Mouse (Mus musculus) forebrain, postnatal 0 days (tissue): ENCODE measurements around the gene Ssc5d. TPM values are rescaled to one million over a fixed set of nuclear protein-coding genes. Genes with fewer than 3 reads are reported as not detected.

Source experiments
- ATAC-seq: fragments of 200-750 bp; cut with Nextera tagmentation; 2 replicates; pipeline ENCODE4 v1.8.0; 2017; ENCODE audit warnings: mild to moderate bottlenecking, moderate library complexity
- DNase-seq: peaks from one replicate; pipeline ENCODE4 v3.0.0-alpha.2; 2015
- H3K27ac ChIP-seq: fragments of 300-500 bp; sonication (generic); 2 replicates; pipeline ENCODE4 v1.5.1; 2014; ENCODE audit warnings: low read depth, mild to moderate bottlenecking, antibody characterized with exemption, low read length, moderate library complexity, mixed read lengths
- H3K27me3 ChIP-seq: fragments of 300-500 bp; sonication (generic); 2 replicates; pipeline ENCODE4 v1.6.1; 2014; ENCODE audit warnings: mild to moderate bottlenecking, low read length, mixed read lengths; ENCODE audit not compliant: insufficient read depth
- H3K36me3 ChIP-seq: fragments of 300-500 bp; sonication (generic); 2 replicates; pipeline ENCODE4 v1.6.1; 2014; ENCODE audit warnings: mild to moderate bottlenecking, moderate library complexity; ENCODE audit not compliant: insufficient read depth
- H3K4me1 ChIP-seq: fragments of 300-500 bp; sonication (generic); 2 replicates; pipeline ENCODE4 v1.6.1; 2014; ENCODE audit warnings: antibody characterized with exemption; ENCODE audit not compliant: insufficient read depth
- H3K4me2 ChIP-seq: fragments of 300-500 bp; sonication (generic); 2 replicates; pipeline ENCODE4 v1.6.1; 2014; ENCODE audit warnings: low read depth, mild to moderate bottlenecking, moderate library complexity
- H3K4me3 ChIP-seq: fragments of 300-500 bp; sonication (generic); 2 replicates; pipeline ENCODE4 v1.5.1; 2014; ENCODE audit warnings: low read depth, low read length, mixed read lengths
- H3K9ac ChIP-seq: fragments of 300-500 bp; sonication (generic); 2 replicates; pipeline ENCODE4 v1.6.1; 2014; ENCODE audit warnings: mild to moderate bottlenecking
- H3K9me3 ChIP-seq: fragments of 300-500 bp; sonication (generic); 2 replicates; pipeline ENCODE4 v1.6.1; 2016; ENCODE audit warnings: low read length
- CTCF ChIP-seq: sonication (generic); IDR thresholded peaks from 2 replicates; pipeline ENCODE4 v1.5.1; 2016; ENCODE audit warnings: antibody characterized with exemption, control low read depth, low read depth
- WGBS: fragments of 180-500 bp; shearing (Covaris S2); extraction: QIAGEN DNeasy Blood & Tissue Kit; methylation state at CpG from one replicate; pipeline ENCODE4 v1.1.7; 2014; 5-methylcytosine and 5-hydroxymethylcytosine counted together
- polyA plus RNA-seq: library from polyadenylated mRNA; unstranded; fragments of >200 nt; fragmentation: Nextera tagmentation; extraction: Ambion mirVana; gene quantifications from 2 replicates; pipeline ENCODE4 v1.2.1, GENCODE M21; 2015
- total RNA-seq: library from RNA; depleted of rRNA; stranded (reverse); fragments of >200 nt; gene quantifications from 2 replicates; pipeline ENCODE4 v1.2.3, GENCODE M21; 2014; rRNA removed

Ssc5d gene
- total and polyA plus RNA-seq, 2 experiments from 2014 or later = 0.51 to 1.7 TPM

DNA sequence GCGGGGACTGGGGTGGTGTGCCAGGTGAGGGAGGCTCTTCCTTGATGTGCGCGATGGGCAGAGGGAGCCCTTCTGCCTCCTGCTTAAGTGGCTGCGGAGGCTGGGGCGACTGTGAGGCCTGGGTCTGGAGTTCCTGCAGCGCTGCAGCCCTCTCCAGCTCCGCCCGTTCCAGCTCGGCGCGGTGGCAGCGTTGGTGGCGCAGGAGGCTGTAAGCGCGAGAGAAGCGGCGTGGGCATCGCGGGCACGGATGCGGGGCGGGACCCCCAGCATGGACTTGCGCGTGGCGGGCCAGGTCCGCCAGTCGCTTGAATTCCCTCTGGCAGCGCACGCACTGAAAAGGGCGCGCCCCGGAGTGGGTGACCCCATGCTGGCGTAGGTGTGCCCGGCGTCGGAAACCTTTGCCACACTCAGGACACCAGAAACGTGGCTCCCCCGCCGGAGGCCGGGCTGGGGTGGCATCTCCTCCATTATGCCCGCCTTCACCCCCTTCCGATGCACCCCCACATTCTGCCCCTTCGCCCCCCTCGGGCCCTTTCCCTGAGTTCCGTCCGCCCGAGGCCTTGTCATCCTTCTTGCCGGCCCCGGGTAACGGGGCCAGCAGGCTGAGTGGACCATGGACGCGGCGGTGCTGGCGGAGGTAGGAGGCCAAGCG lies 67.9 kb downstream of the Ssc5d start:
- H3K4me2 ChIP-seq = peak overlapping the region; percentile 52; the same call in 1 of the 2 replicates
- H3K27me3 ChIP-seq = no peaks in the 10 kb centered on the region
- H3K27ac ChIP-seq = no peak overlapping the region
- H3K9me3 ChIP-seq = no peaks in the 10 kb centered on the region
- no peak for TF ChIP-seq CTCF
- peaks cover 16% of the 10 kb centered on the region; the same call in 1 of the 2 replicates for H3K4me1 ChIP-seq
- no peak overlapping the region for H3K9ac ChIP-seq
- 54% methylated on average over 55 of the region's 55 CpGs for WGBS
- H3K36me3 ChIP-seq = peaks cover 20% of the 10 kb centered on the region
- DNase-seq (no peak), ATAC-seq (no peak)
- no peak overlapping the region for H3K4me3 ChIP-seq

DNA sequence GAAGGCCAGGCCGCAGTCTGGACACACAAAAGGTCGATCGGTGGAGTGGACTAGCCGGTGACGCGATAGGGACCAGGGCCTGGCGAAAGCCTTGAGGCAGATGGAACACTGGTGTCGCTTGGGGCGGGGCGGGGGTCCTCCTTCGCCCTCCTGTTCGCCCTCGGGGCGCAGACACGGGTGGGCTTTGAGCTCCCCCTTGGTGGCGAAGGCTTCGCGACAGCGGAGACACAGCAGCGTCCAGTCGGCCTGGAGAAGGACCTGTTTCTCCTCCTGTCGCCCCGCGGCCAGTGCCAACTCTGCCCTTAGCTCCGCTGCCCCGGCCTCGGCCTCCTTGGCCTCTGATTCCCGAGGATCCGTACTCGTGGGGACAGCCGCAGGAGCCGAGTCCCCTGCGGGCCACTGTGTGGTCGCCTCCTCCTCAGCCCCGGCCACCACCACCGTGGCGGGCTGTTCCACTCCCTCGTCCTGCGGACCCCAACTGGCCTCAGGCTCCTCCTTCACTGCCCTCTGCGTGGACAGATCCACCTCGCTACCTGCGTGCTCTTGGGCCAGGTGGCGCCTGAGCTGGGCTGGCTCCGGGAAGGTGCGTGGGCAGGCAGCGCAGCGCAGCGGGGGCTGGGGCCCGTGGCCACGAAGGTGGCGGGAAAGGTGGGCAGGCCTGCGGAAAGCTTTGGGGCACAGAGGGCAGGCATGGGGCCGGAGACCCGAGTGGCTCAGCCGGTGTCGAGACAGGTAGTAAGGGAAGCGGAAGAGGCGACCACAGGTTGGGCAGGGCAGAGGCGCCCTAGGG lies 68.6 kb downstream of the Ssc5d start:
- no peaks in the 10 kb centered on the region for H3K27me3 ChIP-seq
- no peak overlapping the region for H3K9ac ChIP-seq
- H3K9me3 ChIP-seq = no peaks in the 10 kb centered on the region
- ATAC-seq = no peak
- H3K4me2 ChIP-seq = peak overlapping the region; percentile 52
- peaks cover 20% of the 10 kb centered on the region for H3K36me3 ChIP-seq
- 0 out of 2 replicates have a peak overlapping the region, but pooled peaks have one; percentile 83 for H3K4me3 ChIP-seq
- 57% methylated on average over 59 of the region's 59 CpGs for WGBS
- DNase-seq = no peak
- no peak overlapping the region for H3K27ac ChIP-seq
- H3K4me1 ChIP-seq = peaks cover 16% of the 10 kb centered on the region; the same call in 1 of the 2 replicates
- TF ChIP-seq CTCF = no peak

Other genes with a start within 250 kb of the Ssc5d start
Only the 30 nearest of the 33 such genes appear.
- gene Tmem150b, start 200.5 kb upstream of the Ssc5d start, total RNA-seq = not detected in 2 replicates
- 0.18 TPM in 1 of 2 replicates, not detected in the other for gene Tmem150b, start 200.5 kb upstream of the Ssc5d start, polyA plus RNA-seq
- 36.8 and 59.1 TPM in 2 replicates for gene Kmt5c, start 185.7 kb upstream of the Ssc5d start, total RNA-seq
- 32.3 and 35.1 TPM in 2 replicates for gene Kmt5c, start 185.7 kb upstream of the Ssc5d start, polyA plus RNA-seq
- gene Cox6b2, start 172.7 kb upstream of the Ssc5d start, total RNA-seq = 3.8 and 4.8 TPM in 2 replicates
- gene Cox6b2, start 172.7 kb upstream of the Ssc5d start, polyA plus RNA-seq = 19.8 and 23.3 TPM in 2 replicates
- not detected in 2 replicates for gene Fam71e2, start 154.5 kb upstream of the Ssc5d start, total RNA-seq
- not detected in 2 replicates for gene Fam71e2, start 154.5 kb upstream of the Ssc5d start, polyA plus RNA-seq
- gene Il11, start 142.9 kb upstream of the Ssc5d start, total RNA-seq = 1.2 and 2.6 TPM in 2 replicates
- gene Il11, start 142.9 kb upstream of the Ssc5d start, polyA plus RNA-seq = 1.2 and 2.1 TPM in 2 replicates
- gene Tmem190, start 142.8 kb upstream of the Ssc5d start, total RNA-seq = not detected in 2 replicates
- not detected in 2 replicates for gene Tmem190, start 142.8 kb upstream of the Ssc5d start, polyA plus RNA-seq
- gene Tmem238, start 136.1 kb upstream of the Ssc5d start, total RNA-seq = 7.3 and 10.1 TPM in 2 replicates
- 13.3 and 15.0 TPM in 2 replicates for gene Tmem238, start 136.1 kb upstream of the Ssc5d start, polyA plus RNA-seq
- 161 and 191 TPM in 2 replicates for gene Rpl28, start 132.9 kb upstream of the Ssc5d start, total RNA-seq
- gene Rpl28, start 132.9 kb upstream of the Ssc5d start, polyA plus RNA-seq = 313 and 332 TPM in 2 replicates
- 300 and 347 TPM in 2 replicates for gene Ube2s, start 113.2 kb upstream of the Ssc5d start, total RNA-seq
- 232 and 259 TPM in 2 replicates for gene Ube2s, start 113.2 kb upstream of the Ssc5d start, polyA plus RNA-seq
- 52.4 and 66.6 TPM in 2 replicates for gene Shisa7, start 81.1 kb upstream of the Ssc5d start, total RNA-seq
- gene Shisa7, start 81.1 kb upstream of the Ssc5d start, polyA plus RNA-seq = 6.8 and 9.4 TPM in 2 replicates
- 2.5 and 6.6 TPM in 2 replicates for gene Isoc2b, start 55.5 kb upstream of the Ssc5d start, total RNA-seq
- 3.5 and 3.7 TPM in 2 replicates for gene Isoc2b, start 55.5 kb upstream of the Ssc5d start, polyA plus RNA-seq
- 4.8 and 4.9 TPM in 2 replicates for gene Isoc2a, start 48.6 kb upstream of the Ssc5d start, total RNA-seq
- 0.26 and 0.39 TPM in 2 replicates for gene Isoc2a, start 48.6 kb upstream of the Ssc5d start, polyA plus RNA-seq
- 0.48 and 0.85 TPM in 2 replicates for gene Gm36210, start 19.3 kb upstream of the Ssc5d start, total RNA-seq
- 0.29 and 0.47 TPM in 2 replicates for gene Gm36210, start 19.3 kb upstream of the Ssc5d start, polyA plus RNA-seq
- 5.4 and 9.2 TPM in 2 replicates for gene Zfp628, start 10.6 kb upstream of the Ssc5d start, total RNA-seq
- 5.8 and 6.0 TPM in 2 replicates for gene Zfp628, start 10.6 kb upstream of the Ssc5d start, polyA plus RNA-seq
- 45.5 and 69.9 TPM in 2 replicates for gene Nat14, start 3.8 kb upstream of the Ssc5d start, total RNA-seq
- 20.5 and 54.3 TPM in 2 replicates for gene Nat14, start 3.8 kb upstream of the Ssc5d start, polyA plus RNA-seq
- not detected in 2 replicates for gene Sbk2, start 38.6 kb downstream of the Ssc5d start, total RNA-seq
- gene Sbk2, start 38.6 kb downstream of the Ssc5d start, polyA plus RNA-seq = not detected in 2 replicates
- 0.23 and 0.76 TPM in 2 replicates for gene Sbk3, start 45.4 kb downstream of the Ssc5d start, total RNA-seq
- 0.39 and 0.76 TPM in 2 replicates for gene Sbk3, start 45.4 kb downstream of the Ssc5d start, polyA plus RNA-seq
- gene Zfp579, start 70.4 kb downstream of the Ssc5d start, total RNA-seq = 34.6 and 34.7 TPM in 2 replicates
- gene Zfp579, start 70.4 kb downstream of the Ssc5d start, polyA plus RNA-seq = 36.7 and 42.6 TPM in 2 replicates
- 4.6 and 6.4 TPM in 2 replicates for gene Zfp524, start 88.6 kb downstream of the Ssc5d start, total RNA-seq
- 5.0 and 5.3 TPM in 2 replicates for gene Zfp524, start 88.6 kb downstream of the Ssc5d start, polyA plus RNA-seq
- 30.0 and 33.9 TPM in 2 replicates for gene Fiz1, start 88.9 kb downstream of the Ssc5d start, total RNA-seq
- 26.9 and 28.6 TPM in 2 replicates for gene Fiz1, start 88.9 kb downstream of the Ssc5d start, polyA plus RNA-seq
- gene Gm44973, start 89.7 kb downstream of the Ssc5d start, total RNA-seq = not detected in 2 replicates
- gene Gm44973, start 89.7 kb downstream of the Ssc5d start, polyA plus RNA-seq = 3.1 TPM in 2 replicates
- gene Zfp865, start 94.6 kb downstream of the Ssc5d start, total RNA-seq = 27.3 and 33.3 TPM in 2 replicates
- gene Zfp865, start 94.6 kb downstream of the Ssc5d start, polyA plus RNA-seq = 5.6 and 5.8 TPM in 2 replicates
- 70.7 and 104 TPM in 2 replicates for gene Ccdc106, start 94.8 kb downstream of the Ssc5d start, total RNA-seq
- 69.7 and 79.8 TPM in 2 replicates for gene Ccdc106, start 94.8 kb downstream of the Ssc5d start, polyA plus RNA-seq
- gene 4632433K11Rik, start 108.3 kb downstream of the Ssc5d start, total RNA-seq = 0.24 TPM in 1 of 2 replicates, not detected in the other
- not detected in 2 replicates for gene 4632433K11Rik, start 108.3 kb downstream of the Ssc5d start, polyA plus RNA-seq
- 5.2 and 5.6 TPM in 2 replicates for gene Zfp784, start 112.7 kb downstream of the Ssc5d start, total RNA-seq
- gene Zfp784, start 112.7 kb downstream of the Ssc5d start, polyA plus RNA-seq = 4.1 and 5.0 TPM in 2 replicates
- 26.2 and 42.1 TPM in 2 replicates for gene Zfp580, start 125.8 kb downstream of the Ssc5d start, total RNA-seq
- 132 and 135 TPM in 2 replicates for gene Zfp580, start 125.8 kb downstream of the Ssc5d start, polyA plus RNA-seq
- gene U2af2, start 136.4 kb downstream of the Ssc5d start, total RNA-seq = 179 and 184 TPM in 2 replicates
- gene U2af2, start 136.4 kb downstream of the Ssc5d start, polyA plus RNA-seq = 92.7 and 101 TPM in 2 replicates
- gene Epn1, start 154.4 kb downstream of the Ssc5d start, total RNA-seq = 341 and 347 TPM in 2 replicates
- 126 and 127 TPM in 2 replicates for gene Epn1, start 154.4 kb downstream of the Ssc5d start, polyA plus RNA-seq
- gene Rfpl4, start 191.2 kb downstream of the Ssc5d start, total RNA-seq = not detected in 2 replicates
- gene Rfpl4, start 191.2 kb downstream of the Ssc5d start, polyA plus RNA-seq = not detected in 2 replicates
- 0.15 and 0.24 TPM in 2 replicates for gene Rasl2-9, start 200.2 kb downstream of the Ssc5d start, total RNA-seq
- gene Rasl2-9, start 200.2 kb downstream of the Ssc5d start, polyA plus RNA-seq = 0.47 and 0.65 TPM in 2 replicates